Mouse (Mus musculus) heart, postnatal 25 days (tissue): ENCODE measurements around the gene Smyd1. TPM values are rescaled to one million over a fixed set of nuclear protein-coding genes. Genes with fewer than 3 reads are reported as not detected.
"Not testable (repeated sequence)": the region's sequence is repeated elsewhere in the genome, so short reads cannot be mapped to it uniquely, and the experiment has no call there.

ENCODE experiments used
- DNase-seq: peaks from one replicate; pipeline ENCODE4 v3.0.0; 2022; ENCODE audit warnings: low spot score
- intact Hi-C: fragments of 180-260 bp; cut with DNase I; formaldehyde crosslinking; loops from one replicate; pipeline ENCODE4 v1.15.1; 2025
- total RNA-seq, 2 experiments: library from RNA; stranded (reverse); gene quantifications; 2 replicates each; pipeline ENCODE4 v1.2.3; 2021

The Smyd1 gene
- total RNA-seq, 2 experiments from 2014 or later = 375 to 394 TPM

GRCm38 (mm10) chr6:71267603-71268002, 54.4 kb downstream of the Smyd1 start:
- DNase-seq, intact Hi-C loops: not testable (repeated sequence)

- DNase-seq = no peak
- intact Hi-C loops = no loop called here
Measured at GRCm38 (mm10) chr6:71262142-71262833, 59.7 kb downstream of the Smyd1 start.

DNA sequence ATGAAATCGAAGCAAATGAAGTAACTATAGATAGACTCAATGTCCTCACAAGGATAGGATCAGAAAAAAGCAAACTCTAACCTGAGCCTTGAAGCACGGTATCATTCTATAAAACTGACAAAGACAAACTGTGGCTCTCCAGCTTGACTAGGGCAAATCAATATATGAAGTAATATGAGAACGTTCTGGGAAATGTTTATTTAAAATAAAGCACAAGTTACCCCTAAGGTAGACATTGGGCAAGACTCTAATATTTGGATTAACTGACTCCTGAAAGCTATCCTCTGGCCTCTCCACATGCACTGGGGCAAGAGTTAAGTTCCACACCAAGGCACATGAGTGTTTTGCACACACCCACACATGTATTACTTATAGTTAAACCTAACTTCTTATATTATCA, 61.0 kb downstream of the Smyd1 start:
- DNase-seq = no peak

GRCm38 (mm10) chr6:71260051-71260640, 61.9 kb downstream of the Smyd1 start:
- intact Hi-C loops = no loop called here
- no peak for DNase-seq

More for the DNA sequence above, 61.0 kb downstream of the Smyd1 start:
- intact Hi-C loops = no loop called here

GRCm38 (mm10) chr6:71259166-71259565, 62.9 kb downstream of the Smyd1 start:
- intact Hi-C loops = no loop called here
- no peak for DNase-seq

GRCm38 (mm10) chr6:71258562-71258961, 63.5 kb downstream of the Smyd1 start:
- DNase-seq = no peak

DNA sequence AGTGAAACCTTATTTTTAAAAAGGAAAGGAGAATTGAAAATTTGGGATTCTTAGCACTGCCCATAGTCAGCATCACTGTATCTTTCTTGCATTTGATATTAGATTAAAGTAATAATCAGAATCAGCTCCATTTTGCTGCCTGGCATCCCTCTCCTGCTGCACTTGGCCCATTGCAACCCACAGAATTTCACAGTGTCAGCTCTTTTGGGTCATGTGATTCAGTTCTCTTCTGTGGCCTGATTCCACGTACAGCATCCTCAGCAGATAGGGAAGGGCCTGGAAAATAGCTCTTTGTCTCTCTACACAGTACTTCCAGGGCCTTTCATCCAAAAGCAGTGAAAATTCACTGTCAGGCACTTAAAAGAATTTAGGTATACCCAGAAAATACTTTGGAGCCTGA, 64.7 kb downstream of the Smyd1 start:
- intact Hi-C loops = no loop called here
- no peak for DNase-seq

More at GRCm38 (mm10) chr6:71258562-71258961, 63.5 kb downstream of the Smyd1 start:
- intact Hi-C loops = no loop called here

GRCm38 (mm10) chr6:71256166-71256565, 65.9 kb downstream of the Smyd1 start:
- intact Hi-C loops = no loop called here
- DNase-seq = no peak

- DNase-seq = no peak
- intact Hi-C loops = no loop called here
Measured at GRCm38 (mm10) chr6:71254456-71254855, 67.6 kb downstream of the Smyd1 start.

- intact Hi-C loops = no loop called here
- DNase-seq = no peak
Measured at GRCm38 (mm10) chr6:71250951-71251350, 71.1 kb downstream of the Smyd1 start.

DNA sequence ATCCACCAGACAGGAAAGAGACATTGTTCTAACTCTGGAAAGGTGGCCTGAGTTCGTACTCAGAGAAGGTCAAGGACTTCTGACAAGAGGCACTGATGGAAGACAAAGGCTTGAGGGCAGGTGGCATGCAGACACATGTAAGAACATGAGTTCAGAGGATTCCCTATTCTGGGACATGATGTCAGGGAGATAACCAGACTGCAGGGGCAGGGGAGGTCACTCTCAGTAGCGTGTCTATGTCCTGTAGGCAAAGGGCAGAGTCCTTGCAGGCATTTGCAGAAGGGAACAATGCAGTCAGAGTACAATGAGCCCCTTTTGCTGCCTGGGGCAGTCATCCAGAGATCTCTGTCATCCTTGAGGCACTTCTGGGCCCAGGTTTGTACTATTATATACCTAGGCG, 72.4 kb downstream of the Smyd1 start:
- DNase-seq = no peak
- intact Hi-C loops = no loop called here

- intact Hi-C loops = no loop called here
- no peak for DNase-seq
Measured at GRCm38 (mm10) chr6:71248420-71248819, 73.6 kb downstream of the Smyd1 start.

GRCm38 (mm10) chr6:71243258-71243657, 78.8 kb downstream of the Smyd1 start:
- intact Hi-C loops = no loop called here
- no peak for DNase-seq

- intact Hi-C loops = no loop called here
- DNase-seq = no peak
Measured at GRCm38 (mm10) chr6:71242811-71243210, 79.2 kb downstream of the Smyd1 start.

DNA sequence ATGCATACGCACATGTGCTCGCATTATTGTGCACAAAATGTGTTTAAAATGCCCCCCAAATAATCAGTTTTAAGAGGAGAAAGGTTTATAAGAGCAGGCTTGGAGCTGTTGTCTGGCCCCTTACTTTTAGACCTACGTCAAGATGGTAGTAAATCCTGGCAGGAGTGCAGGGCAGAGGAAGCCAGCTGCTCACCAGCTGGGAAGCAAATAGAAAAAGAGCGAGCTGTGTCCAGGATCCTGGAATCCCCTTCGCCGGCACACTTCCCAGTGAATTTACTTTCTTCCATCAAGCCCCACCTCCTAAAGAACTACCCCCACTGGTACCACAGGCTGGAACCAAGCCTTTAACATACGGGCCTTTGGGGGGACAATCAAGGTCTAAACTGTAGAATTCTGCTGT, 81.2 kb downstream of the Smyd1 start:
- intact Hi-C loops = no loop called here
- DNase-seq = no peak

DNA sequence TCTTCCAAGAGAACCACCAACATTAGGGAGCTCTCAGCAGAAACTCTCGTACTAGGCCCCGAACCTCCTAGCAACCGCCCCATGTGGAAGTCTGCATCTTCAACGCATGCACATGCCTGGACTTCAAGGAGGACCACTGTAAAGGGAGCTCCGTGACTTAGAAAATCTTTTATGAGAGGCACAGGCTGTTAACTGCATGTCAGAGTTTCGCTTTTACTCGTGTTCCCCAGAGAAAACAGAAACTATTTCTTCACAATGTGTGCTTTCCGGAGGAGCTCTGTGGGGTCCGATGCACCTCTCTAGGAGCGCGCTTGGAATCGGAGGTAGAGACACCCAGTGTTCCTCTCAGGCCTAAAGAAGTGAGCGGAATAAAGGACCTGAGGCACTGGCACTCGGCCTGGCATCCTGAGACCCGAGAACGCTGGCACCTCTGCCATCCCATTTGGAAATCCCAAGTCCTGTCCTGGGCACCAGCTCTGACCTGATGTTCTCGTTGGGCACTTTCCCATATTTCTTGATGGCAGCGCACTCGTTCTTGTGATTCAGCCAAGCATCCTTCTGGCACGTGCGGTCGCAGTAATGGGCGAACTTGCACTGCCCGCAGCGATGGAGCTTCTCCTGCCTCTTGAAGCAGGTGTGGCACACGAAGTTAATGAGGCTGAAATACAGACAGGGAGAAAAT, 82.8 kb downstream of the Smyd1 start:
- DNase-seq = no peak

GRCm38 (mm10) chr6:71237031-71237431, 85.0 kb downstream of the Smyd1 start:
- intact Hi-C loops = no loop called here
- no peak for DNase-seq

More for the DNA sequence above, 82.8 kb downstream of the Smyd1 start:
- intact Hi-C loops = no loop called here

GRCm38 (mm10) chr6:71236506-71236905, 85.5 kb downstream of the Smyd1 start:
- intact Hi-C loops = no loop called here
- DNase-seq = no peak

- intact Hi-C loops = no loop called here
- DNase-seq = no peak
Measured at GRCm38 (mm10) chr6:71235944-71236343, 86.1 kb downstream of the Smyd1 start.

DNA sequence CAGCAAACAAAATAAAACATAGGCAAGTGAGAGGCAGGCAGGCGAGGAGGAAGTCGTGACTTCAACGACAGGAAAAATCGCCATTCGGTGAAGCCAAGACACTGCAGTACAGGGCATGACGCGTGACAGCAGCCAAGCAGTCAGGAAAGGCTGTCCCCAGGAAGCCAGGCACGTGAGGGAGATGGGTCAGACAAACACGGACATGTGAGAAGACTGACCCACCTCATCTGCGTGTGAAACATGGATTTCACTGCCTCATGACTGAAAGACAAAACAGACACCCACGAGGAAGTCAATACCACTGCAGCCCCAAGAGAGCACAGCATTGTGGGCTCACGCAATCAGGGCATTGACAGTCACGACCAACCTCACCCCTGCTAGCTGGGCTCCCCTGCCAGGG, 86.9 kb downstream of the Smyd1 start:
- intact Hi-C loops = no loop called here
- DNase-seq = no peak

DNA sequence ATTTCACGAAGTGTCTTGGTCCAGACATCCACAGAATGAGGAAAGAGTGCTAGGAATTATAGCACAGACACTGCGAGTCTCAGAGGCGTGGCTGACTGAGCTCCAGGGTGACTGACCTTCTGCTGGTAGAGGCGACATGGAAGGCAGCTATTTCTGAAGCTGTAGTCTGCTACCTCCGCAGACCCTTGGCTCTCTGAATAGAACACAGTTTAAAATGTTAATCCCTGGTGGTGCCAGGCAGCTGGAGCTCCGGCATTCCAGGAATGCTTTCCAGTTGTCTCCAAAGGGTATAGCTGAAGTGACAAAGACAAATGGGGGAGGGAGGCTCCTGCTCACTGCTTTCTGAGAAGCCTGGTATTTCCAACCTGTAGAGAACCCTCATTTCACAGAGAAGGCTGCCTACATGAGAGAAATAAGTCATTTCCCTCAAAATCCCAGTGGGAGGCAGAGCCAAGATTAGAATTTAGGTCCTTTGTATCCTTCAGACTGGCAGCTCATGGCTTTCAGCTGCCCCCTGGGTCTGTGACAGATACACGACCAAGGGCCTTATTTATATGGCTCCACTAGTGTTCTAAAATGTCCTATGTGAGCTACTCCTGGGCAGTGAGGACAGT, 94.8 kb downstream of the Smyd1 start:
- no peak for DNase-seq
- intact Hi-C loops = no loop called here
